Mouse (Mus musculus) hindbrain, embryonic 15.5 days (tissue): Measurements from ENCODE around the gene Cfap43. TPM values are rescaled to one million over a fixed set of nuclear protein-coding genes. Genes with fewer than 3 reads are reported as not detected.

Source experiments
- ATAC-seq: fragments of 200-750 bp; cut with Nextera tagmentation; 2 replicates; pipeline ENCODE4 v1.8.0; 2017; ENCODE audit warnings: low read depth, moderate number of reproducible peaks, moderate TSS enrichment; ENCODE audit not compliant: low FRiP score
- H3K27ac ChIP-seq: fragments of 300-500 bp; sonication (generic); replicated peaks from 2 replicates; pipeline ENCODE4 v1.5.1; 2015; ENCODE audit warnings: mild to moderate bottlenecking, inconsistent platforms
- H3K27me3 ChIP-seq: fragments of 300-500 bp; sonication (generic); 2 replicates; pipeline ENCODE4 v1.6.1; 2015; ENCODE audit warnings: control low read depth, inconsistent platforms
- H3K36me3 ChIP-seq: fragments of 300-500 bp; sonication (generic); 2 replicates; pipeline ENCODE4 v1.6.1; 2015; ENCODE audit warnings: control low read depth, inconsistent platforms
- H3K4me1 ChIP-seq: fragments of 300-500 bp; sonication (generic); replicated peaks from 2 replicates; pipeline ENCODE4 v1.6.1; 2015; ENCODE audit warnings: control low read depth, inconsistent platforms
- H3K4me2 ChIP-seq: fragments of 300-500 bp; sonication (generic); 2 replicates; pipeline ENCODE4 v1.6.1; 2015; ENCODE audit warnings: moderate library complexity, mild to moderate bottlenecking, inconsistent platforms
- H3K4me3 ChIP-seq: fragments of 300-500 bp; sonication (generic); 2 replicates; pipeline ENCODE4 v1.5.1; 2015; ENCODE audit warnings: mild to moderate bottlenecking, inconsistent platforms
- H3K9ac ChIP-seq: fragments of 300-500 bp; sonication (generic); 2 replicates; pipeline ENCODE4 v1.6.1; 2015; ENCODE audit warnings: inconsistent platforms
- H3K9me3 ChIP-seq: fragments of 300-500 bp; sonication (generic); 2 replicates; pipeline ENCODE4 v1.6.1; 2016; ENCODE audit warnings: control low read depth, inconsistent platforms
- WGBS: fragments of 180-500 bp; shearing (Covaris S2); methylation state at CpG from one replicate; pipeline ENCODE4 v1.1.7; 2015; 5-methylcytosine and 5-hydroxymethylcytosine counted together
- polyA plus RNA-seq: library from polyadenylated mRNA; unstranded; fragments of >200 nt; fragmentation: Nextera tagmentation; extraction: Ambion mirVana; gene quantifications from 2 replicates; pipeline ENCODE4 v1.2.1, GENCODE M21; 2015

Gene Cfap43
- polyA plus RNA-seq, 1 experiment from 2014 or later = 2.3 TPM

DNA sequence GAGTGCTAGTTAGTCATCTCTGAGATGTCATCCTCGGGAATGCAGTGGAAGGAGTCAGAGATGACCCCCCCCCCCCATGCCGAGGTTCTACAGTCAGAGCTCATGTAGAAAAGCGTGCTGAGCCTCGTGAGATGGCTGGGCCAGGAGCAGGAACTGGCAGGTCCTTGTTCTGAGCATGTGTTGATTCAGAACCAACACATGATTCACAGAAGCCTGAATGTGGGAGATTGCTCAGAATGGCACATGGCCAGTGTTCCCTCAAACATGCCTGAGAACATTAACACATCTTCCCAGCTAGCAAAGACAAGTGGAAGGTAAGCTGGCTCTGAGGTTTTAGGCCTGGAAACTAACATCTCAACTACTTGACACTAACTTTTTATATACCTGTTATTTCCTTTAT lies 208.7 kb downstream of the Cfap43 start:
- Histone ChIP-seq H3K27ac (no peak overlapping the region), H3K4me2 (no peak overlapping the region), H3K4me3 (no peak overlapping the region), H3K36me3 (no peaks in the 10 kb centered on the region), H3K4me1 (no peaks in the 10 kb centered on the region), H3K27me3 (no peaks in the 10 kb centered on the region), H3K9me3 (no peaks in the 10 kb centered on the region), H3K9ac (no peak overlapping the region)
- ATAC-seq = no peak
- WGBS = 84% methylated on average over 4 of the region's 4 CpGs

DNA sequence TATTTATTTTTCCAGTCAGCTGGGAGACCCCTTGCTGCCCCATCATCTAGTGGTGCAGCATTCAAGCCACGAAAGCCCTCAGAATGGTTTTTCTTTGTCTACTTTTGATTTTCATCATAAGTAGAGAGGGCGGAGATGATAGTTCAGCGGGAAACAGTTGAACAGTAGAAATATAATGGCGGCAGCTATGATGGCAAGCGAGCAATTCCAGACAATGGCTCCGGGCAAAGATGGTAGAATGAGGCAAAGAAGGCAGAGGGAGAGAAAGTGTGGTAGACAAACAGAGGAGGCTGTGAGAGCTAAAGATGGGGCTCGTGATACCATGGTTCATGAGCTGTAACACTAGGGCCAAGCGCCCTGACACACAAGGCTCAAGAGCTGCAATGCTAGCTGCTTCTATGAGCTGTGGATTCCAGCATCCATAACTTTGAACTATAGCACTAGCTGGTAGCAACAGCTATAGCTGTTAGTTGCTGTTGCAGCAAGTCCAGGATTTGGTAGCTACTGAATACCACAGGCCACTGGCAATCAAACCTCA lies 213.2 kb downstream of the Cfap43 start:
- H3K27ac ChIP-seq = no peak overlapping the region
- H3K4me3 ChIP-seq = no peak overlapping the region
- no peaks in the 10 kb centered on the region for H3K36me3 ChIP-seq
- no peaks in the 10 kb centered on the region for H3K27me3 ChIP-seq
- no peak overlapping the region for H3K4me2 ChIP-seq
- H3K9ac ChIP-seq = no peak overlapping the region
- 91% methylated on average over 8 of the region's 8 CpGs for WGBS
- no peak for ATAC-seq
- no peaks in the 10 kb centered on the region for H3K4me1 ChIP-seq
- H3K9me3 ChIP-seq = no peaks in the 10 kb centered on the region

DNA sequence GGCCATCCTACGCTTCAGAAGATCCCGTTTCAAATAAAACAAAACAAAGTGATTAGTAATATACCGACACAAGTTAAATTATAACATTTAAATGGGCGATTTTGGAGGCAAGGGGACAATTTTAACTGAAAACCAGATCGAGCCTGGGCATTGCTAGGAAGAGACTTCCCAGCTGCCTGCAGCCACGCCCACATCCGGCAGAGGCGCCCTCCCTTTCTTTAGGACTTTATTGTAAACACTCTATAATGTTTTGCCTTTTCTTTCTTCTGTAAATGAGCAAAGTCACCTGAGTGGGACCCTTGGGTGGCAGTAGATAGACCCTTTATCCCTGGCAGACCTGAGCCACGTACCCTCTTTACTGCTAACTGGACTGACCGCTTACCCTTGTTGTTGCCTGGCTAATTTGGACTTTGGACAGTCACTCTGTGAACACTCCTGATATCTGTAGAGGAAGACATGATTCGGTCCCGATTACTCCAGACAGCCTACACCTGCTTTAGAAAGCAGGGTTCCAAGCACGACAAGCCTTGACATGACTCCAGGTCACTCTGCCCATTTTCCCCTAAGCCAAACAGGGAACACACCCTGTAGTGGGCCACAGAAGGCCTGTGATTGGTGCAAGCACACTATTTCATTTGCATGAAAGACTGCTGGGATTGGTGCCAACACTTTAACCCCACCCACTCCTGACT lies 213.9 kb downstream of the Cfap43 start:
- H3K9ac ChIP-seq = no peak overlapping the region
- H3K4me1 ChIP-seq = no peaks in the 10 kb centered on the region
- H3K4me3 ChIP-seq = no peak overlapping the region
- no peaks in the 10 kb centered on the region for H3K9me3 ChIP-seq
- no peaks in the 10 kb centered on the region for H3K27me3 ChIP-seq
- H3K4me2 ChIP-seq = no peak overlapping the region
- ATAC-seq = no peak
- H3K36me3 ChIP-seq = no peaks in the 10 kb centered on the region
- H3K27ac ChIP-seq = no peak overlapping the region
- 75% methylated on average over 13 of the region's 13 CpGs for WGBS

DNA sequence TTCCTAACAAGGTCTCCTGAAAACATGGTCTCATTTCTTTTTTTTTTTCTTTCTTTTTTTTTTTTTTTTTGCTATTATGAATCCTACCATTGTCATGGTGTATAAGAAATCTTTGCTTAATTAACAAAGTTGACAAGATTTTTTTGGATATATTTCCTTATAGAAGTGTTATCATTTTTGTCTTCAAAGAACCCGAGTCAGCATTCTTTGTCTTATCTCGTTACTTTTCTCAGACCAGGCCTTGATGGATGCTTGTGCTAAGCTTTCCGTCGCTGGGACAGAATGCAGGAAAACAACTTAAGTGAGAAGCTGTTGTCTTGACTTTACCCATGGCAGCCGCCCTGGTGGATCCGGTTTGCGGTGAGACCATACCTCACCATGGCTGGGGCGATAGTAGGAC lies 218.6 kb downstream of the Cfap43 start:
- WGBS = 87% methylated on average over 8 of the region's 8 CpGs
- no peak overlapping the region for H3K27ac ChIP-seq

DNA sequence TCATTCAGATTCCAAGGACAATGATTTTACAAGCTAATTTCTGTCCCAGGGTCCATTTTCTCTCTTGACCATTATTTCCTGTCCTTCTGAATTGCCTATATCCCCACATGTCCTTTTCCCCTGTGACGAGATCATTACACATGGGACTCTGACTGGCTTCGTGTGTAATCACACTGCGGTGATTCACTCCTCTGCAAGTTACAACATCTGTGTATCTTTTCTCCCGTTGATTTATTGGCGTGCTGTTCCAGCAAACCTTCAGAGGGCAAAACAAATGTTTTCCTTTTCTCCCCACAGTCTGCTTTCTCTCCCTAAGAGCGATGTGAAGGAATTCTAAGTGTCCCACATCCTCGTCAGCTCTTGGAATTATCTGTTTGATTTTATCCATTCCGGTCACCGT lies 219.3 kb downstream of the Cfap43 start:
- H3K27me3 ChIP-seq = no peaks in the 10 kb centered on the region
- H3K27ac ChIP-seq = no peak overlapping the region
- no peak for ATAC-seq
- H3K9me3 ChIP-seq = no peaks in the 10 kb centered on the region
- H3K36me3 ChIP-seq = no peaks in the 10 kb centered on the region
- no peak overlapping the region for H3K4me2 ChIP-seq
- no peaks in the 10 kb centered on the region for H3K4me1 ChIP-seq
- no peak overlapping the region for H3K9ac ChIP-seq
- 74% methylated on average over 9 of the region's 9 CpGs for WGBS
- no peak overlapping the region for H3K4me3 ChIP-seq

More for the DNA sequence above, 218.6 kb downstream of the Cfap43 start:
- no peak for ATAC-seq
- Histone ChIP-seq H3K27me3 (no peaks in the 10 kb centered on the region), H3K4me3 (no peak overlapping the region), H3K36me3 (no peaks in the 10 kb centered on the region), H3K4me1 (no peaks in the 10 kb centered on the region), H3K9me3 (no peaks in the 10 kb centered on the region), H3K4me2 (no peak overlapping the region), H3K9ac (no peak overlapping the region)

DNA sequence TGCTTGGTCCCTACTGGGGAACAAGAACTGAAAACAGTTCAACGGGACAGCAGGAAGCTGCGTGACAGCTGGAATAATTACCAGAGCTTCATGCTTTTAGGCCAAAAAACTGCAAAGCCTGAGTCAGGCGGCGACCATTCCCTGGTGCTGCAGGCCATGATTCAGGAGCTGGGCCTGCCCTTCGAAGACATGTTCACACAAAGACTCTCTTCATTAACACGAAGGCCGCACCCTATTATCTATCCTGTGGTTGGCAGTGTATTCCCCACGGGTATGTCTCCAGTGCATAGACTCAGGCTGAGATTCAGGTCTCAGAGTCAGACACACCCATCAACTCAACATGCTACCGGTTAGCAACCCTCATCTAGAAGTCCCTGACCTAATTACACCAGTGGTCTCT lies 220.8 kb downstream of the Cfap43 start:
- Histone ChIP-seq H3K9ac (no peak overlapping the region), H3K36me3 (no peaks in the 10 kb centered on the region), H3K4me1 (no peaks in the 10 kb centered on the region), H3K4me3 (no peak overlapping the region), H3K27me3 (no peaks in the 10 kb centered on the region), H3K27ac (no peak overlapping the region), H3K9me3 (no peaks in the 10 kb centered on the region), H3K4me2 (no peak overlapping the region)
- 83% methylated on average over 9 of the region's 9 CpGs for WGBS
- ATAC-seq = no peak

DNA sequence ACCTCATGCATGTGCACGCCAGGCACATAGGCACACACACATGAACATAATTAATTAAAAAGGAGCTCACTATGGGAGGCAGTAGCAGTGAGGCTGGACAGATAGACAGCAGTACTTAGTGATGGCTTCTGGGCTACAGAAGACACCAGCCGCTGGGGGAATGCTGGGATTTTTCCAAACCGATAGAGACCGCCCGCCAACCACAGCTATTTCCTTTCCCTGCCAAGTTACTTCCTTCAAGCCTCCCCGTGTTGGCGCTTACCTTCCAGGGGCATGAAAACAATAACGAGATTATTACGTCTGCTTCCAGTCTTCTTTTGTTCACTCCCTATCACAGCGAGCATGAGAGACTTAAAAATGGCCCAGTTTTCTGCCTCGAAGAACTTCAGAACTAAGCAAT lies 222.0 kb downstream of the Cfap43 start:
- Histone ChIP-seq H3K4me1 (no peaks in the 10 kb centered on the region), H3K9ac (no peak overlapping the region), H3K4me2 (no peak overlapping the region), H3K27ac (no peak overlapping the region), H3K9me3 (no peaks in the 10 kb centered on the region), H3K36me3 (no peaks in the 10 kb centered on the region), H3K27me3 (no peaks in the 10 kb centered on the region), H3K4me3 (no peak overlapping the region)
- WGBS = 88% methylated on average over 11 of the region's 11 CpGs
- no peak for ATAC-seq

DNA sequence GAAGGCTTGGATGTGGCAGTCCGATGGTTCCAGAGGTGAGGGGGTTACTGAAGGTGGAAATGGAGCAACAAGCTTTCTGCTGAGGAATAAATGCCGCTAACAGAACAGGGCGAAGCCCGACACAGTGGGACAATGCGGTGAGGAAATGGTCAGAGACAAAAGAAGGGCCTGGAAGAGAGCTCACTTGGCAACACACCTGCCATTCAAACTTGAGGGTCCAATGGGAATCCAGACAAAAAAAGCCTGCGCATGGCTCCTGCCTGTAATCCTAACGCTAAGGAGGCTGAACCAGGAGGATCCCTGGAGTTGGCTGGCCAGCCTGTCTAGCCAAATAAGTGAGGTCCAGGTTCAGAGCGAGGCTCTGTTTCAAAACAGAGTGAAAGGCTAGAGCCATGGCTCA lies 222.7 kb downstream of the Cfap43 start:
- H3K4me2 ChIP-seq = no peak overlapping the region
- H3K4me3 ChIP-seq = no peak overlapping the region
- no peak overlapping the region for H3K9ac ChIP-seq
- WGBS = 92% methylated on average over 8 of the region's 8 CpGs
- H3K27ac ChIP-seq = no peak overlapping the region
- no peaks in the 10 kb centered on the region for H3K9me3 ChIP-seq
- ATAC-seq = no peak
- H3K36me3 ChIP-seq = no peaks in the 10 kb centered on the region
- no peaks in the 10 kb centered on the region for H3K4me1 ChIP-seq
- no peaks in the 10 kb centered on the region for H3K27me3 ChIP-seq

DNA sequence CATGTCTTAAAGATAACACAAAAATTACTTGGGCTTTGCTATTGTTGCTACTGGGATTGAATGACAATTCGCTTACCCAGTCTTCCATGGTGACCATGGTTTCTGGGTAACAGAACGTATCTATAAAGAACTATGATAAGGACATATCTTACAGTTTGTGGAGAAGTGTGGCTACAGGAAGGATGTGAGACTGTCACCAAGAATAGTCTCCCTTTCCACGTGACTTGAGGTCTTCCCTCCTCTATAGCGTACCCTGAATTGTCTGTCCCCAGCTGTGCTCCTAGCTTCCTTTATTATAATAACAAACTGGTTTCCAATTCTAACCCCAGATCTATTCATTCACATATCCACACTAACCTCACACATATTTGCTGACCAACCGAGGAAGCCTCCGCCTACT lies 223.4 kb downstream of the Cfap43 start:
- Histone ChIP-seq H3K4me1 (no peaks in the 10 kb centered on the region), H3K27ac (no peak overlapping the region), H3K9me3 (no peaks in the 10 kb centered on the region), H3K27me3 (no peaks in the 10 kb centered on the region), H3K4me2 (no peak overlapping the region), H3K4me3 (no peak overlapping the region), H3K9ac (no peak overlapping the region), H3K36me3 (no peaks in the 10 kb centered on the region)
- no peak for ATAC-seq
- 92% methylated on average over 6 of the region's 6 CpGs for WGBS

DNA sequence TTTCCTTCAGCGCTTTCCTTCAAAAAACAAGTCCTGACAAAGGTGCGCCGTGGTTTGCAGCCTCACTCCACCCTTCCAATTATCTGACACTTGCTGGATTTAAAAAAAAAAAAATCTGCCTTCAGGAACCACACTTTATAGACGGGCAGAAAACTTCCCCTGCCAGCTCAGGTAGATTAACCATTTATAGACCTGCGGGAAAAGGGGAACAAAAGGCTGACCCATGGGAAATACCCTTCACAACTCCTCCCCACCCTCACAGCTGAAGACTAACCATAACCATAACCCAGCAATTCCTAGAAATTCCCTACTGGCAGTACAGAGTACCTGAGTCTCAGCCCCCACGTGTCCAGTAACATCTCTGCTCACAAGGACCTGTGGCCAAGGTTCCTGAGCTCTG lies 227.1 kb downstream of the Cfap43 start, which contains the start of gene Col17a1:
TSS of gene Col17a1 (minus strand) at position 101 of the 400 bp plus-strand sequence.
- ATAC-seq = no peak
- Histone ChIP-seq H3K27me3 (no peaks in the 10 kb centered on the region), H3K36me3 (no peaks in the 10 kb centered on the region), H3K9ac (no peak within 1 kb of the TSS), H3K27ac (no peak within 1 kb of the TSS), H3K4me3 (no peak within 1 kb of the TSS), H3K4me1 (no peaks in the 10 kb centered on the region), H3K4me2 (no peak within 1 kb of the TSS), H3K9me3 (no peaks in the 10 kb centered on the region)
- WGBS = 78% methylated on average over 6 of the region's 6 CpGs

DNA sequence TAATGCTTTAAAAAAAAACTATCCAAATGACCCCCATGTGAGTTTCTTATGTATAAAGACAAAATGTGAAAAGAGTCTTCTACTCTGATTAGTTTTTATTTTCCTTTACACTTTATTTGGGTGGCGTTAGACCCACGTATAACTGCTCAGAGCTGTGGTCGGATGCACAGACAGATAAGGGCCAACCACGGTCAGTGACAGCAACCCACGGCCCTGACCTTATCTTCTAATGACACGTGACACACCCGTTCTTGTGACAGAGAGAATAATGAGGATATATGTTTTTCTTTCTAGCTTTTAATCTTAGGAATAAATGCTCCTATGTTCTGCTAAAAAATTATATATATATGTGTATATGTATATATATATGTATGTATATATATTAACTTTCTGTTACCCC lies 229.5 kb downstream of the Cfap43 start:
- H3K27ac ChIP-seq = no peak overlapping the region
- no peaks in the 10 kb centered on the region for H3K27me3 ChIP-seq
- H3K36me3 ChIP-seq = no peaks in the 10 kb centered on the region
- no peak overlapping the region for H3K4me3 ChIP-seq
- 89% methylated on average over 7 of the region's 7 CpGs for WGBS
- H3K4me2 ChIP-seq = no peak overlapping the region
- H3K4me1 ChIP-seq = no peaks in the 10 kb centered on the region
- H3K9ac ChIP-seq = no peak overlapping the region
- ATAC-seq = no peak
- H3K9me3 ChIP-seq = no peaks in the 10 kb centered on the region
